Mouse (Mus musculus): ENCODE results near the gene Shprh.

DNA sequence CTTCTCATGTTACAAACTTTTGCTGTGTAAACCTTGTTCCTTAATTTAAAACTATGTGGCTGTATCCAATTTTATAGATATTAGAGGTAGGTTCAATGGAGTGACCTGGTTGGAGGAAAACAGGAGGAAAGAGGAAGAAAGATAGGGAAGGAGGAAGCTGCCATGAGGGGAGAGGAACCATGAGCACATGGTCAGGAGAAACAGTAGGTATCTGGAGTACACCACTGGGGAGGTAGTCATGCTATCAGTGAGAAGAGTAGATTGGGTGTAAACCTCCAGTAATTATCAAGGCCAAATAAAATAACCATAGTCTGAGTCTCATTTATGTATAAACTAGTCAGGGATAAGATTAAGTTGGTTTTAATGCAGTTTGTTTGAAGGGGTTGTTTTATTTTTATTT lies 3.6 kb upstream of the Shprh start:
- TF ChIP-seq CTCF (IDR thresholded peaks at IDR 0.05; ENCODE audit: low read depth, low read length) (no peak), POLR2AphosphoS5 (IDR thresholded peaks at IDR 0.05; ENCODE audit: insufficient replicate concordance, low read depth, low read length) (no peak)
